Mouse (Mus musculus) heart, adult 2 months (tissue): ENCODE data around the gene Cfap161.

Experiments used
- CTCF ChIP-seq: fragments of 200-600 bp; IDR thresholded peaks from 2 replicates; pipeline ENCODE4 v1.8.1; 2022; ENCODE audit warnings: antibody characterized with exemption, mild to moderate bottlenecking, moderate library complexity
- EP300 ChIP-seq: fragments of 200-500 bp; IDR thresholded peaks from 2 replicates; pipeline ENCODE4 v1.6.1; 2011; ENCODE audit warnings: low read depth, low read length, control low read depth; ENCODE audit not compliant: insufficient read depth

DNA sequence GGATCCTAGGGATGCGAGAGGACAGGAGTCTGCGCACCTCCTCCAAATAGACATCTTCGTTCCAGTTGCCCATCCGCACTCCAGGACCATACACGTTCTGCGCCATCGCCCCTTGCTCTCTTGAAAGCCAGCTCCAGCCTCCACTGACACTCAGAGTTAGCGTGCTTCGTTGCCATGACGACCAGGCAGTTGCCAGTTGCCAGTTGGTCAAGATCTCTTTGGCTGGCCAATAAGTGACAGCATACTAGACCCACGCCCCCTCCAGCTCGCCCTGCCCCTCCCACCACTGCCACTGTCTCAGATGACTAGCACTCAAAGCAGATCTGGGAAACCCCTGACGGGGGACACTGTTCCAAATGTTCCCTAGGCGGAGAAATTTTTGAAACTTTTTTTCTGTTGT lies at the start of gene Cfap161:
- TF ChIP-seq EP300 (no peak), CTCF (no peak)
